ENCODE assay signal across 17 mouse cellular contexts in the genomic region with DNA sequence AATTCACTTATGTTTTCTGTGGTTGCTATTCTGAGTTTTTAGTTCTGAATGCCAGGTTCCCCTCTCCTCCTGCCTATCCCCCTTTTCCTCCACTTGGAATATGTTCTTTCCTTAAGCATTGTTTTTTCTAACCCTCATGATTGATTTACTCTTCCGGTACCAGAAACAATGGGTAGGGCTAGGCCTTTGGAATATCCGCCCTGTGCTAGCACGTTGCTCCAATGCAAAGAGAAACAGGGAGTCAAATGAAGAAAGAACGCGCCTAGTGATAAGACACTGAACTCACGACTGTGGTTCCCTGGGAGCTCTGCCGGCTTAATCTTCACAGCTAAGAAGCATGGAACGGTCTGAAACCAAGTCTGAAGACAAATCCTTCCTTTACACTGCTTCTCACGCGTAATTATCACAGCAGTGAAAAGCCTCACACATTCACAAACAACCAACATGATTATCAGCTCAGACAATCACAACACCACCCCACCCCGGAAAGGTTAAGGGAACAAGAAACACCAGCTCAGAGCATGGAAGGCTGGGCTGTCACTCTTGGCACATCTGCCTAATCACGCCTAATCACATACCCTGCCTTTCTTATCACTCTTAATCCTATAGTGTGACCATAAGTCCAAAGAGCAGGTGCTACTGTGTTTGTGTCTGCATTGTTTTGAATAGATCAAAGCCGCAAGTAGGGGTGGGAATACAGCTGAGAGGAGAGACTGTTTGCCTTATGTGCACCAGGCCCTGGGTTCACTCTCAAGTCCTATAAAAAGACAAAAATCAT.
DNase-seq lines count a peak whose midpoint lies in the region; ATAC-seq and TF ChIP-seq lines count a peak whose summit lies in the region.
"Had no signal": no experiment of that assay in that cellular context is flagged by ENCODE, and none has a peak within 500 bp of the region (broad histone marks: within the 10 kb centered on the region; RNA-seq: fewer than 3 reads in every experiment).

No protein-coding gene starts in this region.

- TF ChIP-seq CTCF in testis, adult 2 months (IDR thresholded peaks at IDR 0.05; ENCODE audit: control insufficient read depth, insufficient read depth, insufficient replicate concordance, low read depth, low read length), result no peak

- peaks cover 12% of the 10 kb centered on the region for H3K4me1 ChIP-seq in kidney, embryonic 16.5 days (ENCODE audit: insufficient read depth, low read length)
- peaks cover 2% of the 10 kb centered on the region; the same call in 1 of the 2 replicates for H3K4me1 ChIP-seq in testis, adult 2 months (ENCODE audit: control insufficient read depth, insufficient read depth, low read length)

- H3K27me3 ChIP-seq in kidney, embryonic 16.5 days (ENCODE audit: insufficient read depth, low read length), result no peaks in the 10 kb centered on the region
- H3K27me3 ChIP-seq in testis, adult 2 months (ENCODE audit: control insufficient read depth, insufficient read depth, low read length), result no peaks in the 10 kb centered on the region
- H3K27me3 ChIP-seq: limb, embryonic 12.5 days; neural tube, embryonic 15.5 days had no signal

- no peak overlapping the region for H3K4me2 ChIP-seq in kidney, embryonic 16.5 days (replicated peaks; ENCODE audit: low read depth, low read length)
- H3K4me2 ChIP-seq: limb, embryonic 12.5 days; neural tube, embryonic 15.5 days had no signal

- no peak for ATAC-seq in kidney, embryonic 16.5 days (ENCODE audit: low FRiP score, low TSS enrichment)
- ATAC-seq in activated CD4-positive, CD25-positive, alpha-beta regulatory T cell, adult 4 months, result no peak

- peaks cover 3% of the 10 kb centered on the region for H3K9me3 ChIP-seq in kidney, embryonic 16.5 days (ENCODE audit: low read length)
- H3K9me3 ChIP-seq: neural tube, embryonic 15.5 days had no signal

- no peaks in the 10 kb centered on the region for H3K36me3 ChIP-seq in kidney, embryonic 16.5 days (ENCODE audit: insufficient read depth, low read length)
- H3K36me3 ChIP-seq in testis, adult 2 months (ENCODE audit: control insufficient read depth, insufficient read depth, low read length), result no peaks in the 10 kb centered on the region
- H3K36me3 ChIP-seq: G1E; limb, embryonic 12.5 days; neural tube, embryonic 15.5 days had no signal

- H3K9ac ChIP-seq in kidney, embryonic 16.5 days (replicated peaks; ENCODE audit: low read length), result no peak overlapping the region
- H3K9ac ChIP-seq: limb, embryonic 12.5 days; neural tube, embryonic 15.5 days had no signal

- 70% methylated on average over 13 of the region's 13 CpGs for WGBS in kidney, embryonic 16.5 days

- no peak overlapping the region for H3K4me3 ChIP-seq in kidney, embryonic 16.5 days (ENCODE audit: low read length)
- H3K4me3 ChIP-seq in testis, adult 2 months (ENCODE audit: control insufficient read depth, low read depth, low read length), result no peak overlapping the region
- H3K4me3 ChIP-seq: erythroblast, embryonic 14.5 days; limb, embryonic 12.5 days; neural tube, embryonic 15.5 days had no signal

- DNase-seq in heart, adult 11 months, result peak; percentile 88
- DNase-seq in heart, adult 9 months (ENCODE audit: low spot score in 2 of 2), result no peak
- DNase-seq in kidney, adult 11 months, result no peak
- no peak for DNase-seq in testis, postnatal 10 days (ENCODE audit: low spot score)
- no peak for DNase-seq in layer of hippocampus, adult 11-12 months (ENCODE audit: low spot score)
- DNase-seq: cerebellum, adult 2 months; kidney, postnatal 25 days; layer of hippocampus, postnatal 36 days; right cerebral cortex, postnatal 14 days; thymus, postnatal 36 days had no signal

- peak overlapping the region; percentile 58; the same call in 1 of the 2 replicates for H3K27ac ChIP-seq in kidney, embryonic 16.5 days (ENCODE audit: low read length)
- 0 out of 2 replicates have a peak overlapping the region, but pooled peaks have one; percentile 0 for H3K27ac ChIP-seq in testis, adult 2 months (ENCODE audit: control insufficient read depth, insufficient read depth, low read depth, low read length)
- H3K27ac ChIP-seq: limb, embryonic 12.5 days; neural tube, embryonic 15.5 days had no signal

- no peak for TF ChIP-seq POLR2A in testis, adult 2 months (IDR thresholded peaks at IDR 0.05; ENCODE audit: control insufficient read depth, low read depth, low read length)
